In genomic region chr6:119448321-119449059, GRCm38 (mm10) we compare ENCODE assay signal across 8 mouse cellular contexts. TPM values are rescaled to one million over a fixed set of nuclear protein-coding genes. Genes with fewer than 3 reads are reported as not detected.
A peak's percentile ranks its signal among the peaks of the same experiment; 100 is the strongest.
DNase-seq lines count a peak whose midpoint lies in the region; ATAC-seq and TF ChIP-seq lines count a peak whose summit lies in the region.

No protein-coding gene starts in this region.

- no peak for TF ChIP-seq CTCF in cerebellum, adult 2 months (IDR thresholded peaks at IDR 0.05; ENCODE audit: borderline replicate concordance, insufficient read depth, low read depth, low read length)
- TF ChIP-seq CTCF in liver, postnatal 0 days (IDR thresholded peaks at IDR 0.05; ENCODE audit: low read depth), result no peak
- TF ChIP-seq CTCF in small intestine, adult 2 months (IDR thresholded peaks at IDR 0.05; ENCODE audit: extremely low read depth, insufficient read length, insufficient replicate concordance, low read depth, low read length), result no peak

- 27% methylated on average over 18 of the region's 18 CpGs for WGBS in cerebellum, adult 2 months
- 6% methylated on average over 18 of the region's 18 CpGs for WGBS in hindbrain, embryonic 13.5 days
- 14% methylated on average over 18 of the region's 18 CpGs for WGBS in liver, postnatal 0 days (ENCODE audit: insufficient replicate concordance)
- 18% methylated on average over 18 of the region's 18 CpGs for WGBS in small intestine, adult 2 months

- peak overlapping the region; percentile 53; the same call in 1 of the 2 replicates for H3K9ac ChIP-seq in hindbrain, embryonic 13.5 days
- peak overlapping the region; percentile 16; the same call in 1 of the 2 replicates for H3K9ac ChIP-seq in liver, postnatal 0 days (replicated peaks)

- H3K9me3 ChIP-seq in hindbrain, embryonic 13.5 days, result no peaks in the 10 kb centered on the region
- no peaks in the 10 kb centered on the region for H3K9me3 ChIP-seq in liver, postnatal 0 days (ENCODE audit: low read length)

- no peaks in the 10 kb centered on the region; the same call in 1 of the 2 replicates for H3K27me3 ChIP-seq in cerebellum, adult 2 months (ENCODE audit: control insufficient read depth, insufficient read depth, low read length)
- H3K27me3 ChIP-seq in hindbrain, embryonic 13.5 days, result peaks cover 8% of the 10 kb centered on the region; the same call in 1 of the 2 replicates
- peaks cover 19% of the 10 kb centered on the region for H3K27me3 ChIP-seq in liver, postnatal 0 days (ENCODE audit: insufficient read depth, low read length)
- no peaks in the 10 kb centered on the region for H3K27me3 ChIP-seq in small intestine, adult 2 months (ENCODE audit: control insufficient read depth, insufficient read depth, low read length)

- H3K4me2 ChIP-seq in hindbrain, embryonic 13.5 days, result peak overlapping the region; percentile 56
- H3K4me2 ChIP-seq in liver, postnatal 0 days (ENCODE audit: low read depth, low read length), result peak overlapping the region; percentile 75

- TF ChIP-seq POLR2A in cerebellum, adult 2 months (IDR thresholded peaks at IDR 0.05; ENCODE audit: borderline replicate concordance, insufficient read depth, low read length), result no peak
- TF ChIP-seq POLR2A in small intestine, adult 2 months (IDR thresholded peaks at IDR 0.05; ENCODE audit: low read depth, low read length), result no peak

- no peak for TF ChIP-seq EP300 in liver, postnatal 0 days (IDR thresholded peaks at IDR 0.05; ENCODE audit: low read depth)

- H3K4me1 ChIP-seq in cerebellum, adult 2 months (ENCODE audit: control insufficient read depth, insufficient read depth, low read length), result peaks cover 3% of the 10 kb centered on the region; the same call in 1 of the 2 replicates
- H3K4me1 ChIP-seq in brown adipose tissue, adult 24 weeks (ENCODE audit: control insufficient read depth, insufficient read depth, insufficient read length, low read length), result no peaks in the 10 kb centered on the region
- peaks cover 48% of the 10 kb centered on the region for H3K4me1 ChIP-seq in hindbrain, embryonic 13.5 days (replicated peaks)
- 0 out of 2 replicates have a peak, but pooled peaks cover 7% of the 10 kb centered on the region for H3K4me1 ChIP-seq in liver, postnatal 0 days (ENCODE audit: insufficient read depth)
- H3K4me1 ChIP-seq in small intestine, adult 2 months (ENCODE audit: control insufficient read depth, insufficient read depth, insufficient read length, low read length), result peaks cover 3% of the 10 kb centered on the region; the same call in 1 of the 2 replicates

- ATAC-seq in hindbrain, embryonic 13.5 days (ENCODE audit: low FRiP score), result no peak
- ATAC-seq in liver, postnatal 0 days, result peak; percentile 40; the same call in 1 of the 2 replicates
- no peak for ATAC-seq in granulocyte monocyte progenitor cell, adult 5-6 weeks (replicated peaks; ENCODE audit: poor library complexity, severe bottlenecking)

- H3K36me3 ChIP-seq in hindbrain, embryonic 13.5 days, result no peaks in the 10 kb centered on the region
- no peaks in the 10 kb centered on the region for H3K36me3 ChIP-seq in liver, postnatal 0 days (replicated peaks; ENCODE audit: insufficient read depth, low read length)
- no peaks in the 10 kb centered on the region for H3K36me3 ChIP-seq in small intestine, adult 2 months (ENCODE audit: control insufficient read depth, insufficient read depth, low read length)

- no peak overlapping the region for H3K27ac ChIP-seq in cerebellum, adult 2 months (ENCODE audit: insufficient read depth, low read length)
- no peak overlapping the region for H3K27ac ChIP-seq in brown adipose tissue, adult 24 weeks (replicated peaks; ENCODE audit: low read depth, low read length)
- no peak overlapping the region for H3K27ac ChIP-seq in hindbrain, embryonic 13.5 days
- no peak overlapping the region for H3K27ac ChIP-seq in liver, postnatal 0 days (ENCODE audit: low read depth)
- H3K27ac ChIP-seq in small intestine, adult 2 months (ENCODE audit: insufficient read depth, low read depth, low read length), result no peak overlapping the region

- peak overlapping the region; percentile 38 for H3K4me3 ChIP-seq in cerebellum, adult 2 months (replicated peaks; ENCODE audit: insufficient read depth, low read depth, low read length)
- H3K4me3 ChIP-seq in brown adipose tissue, adult 24 weeks (ENCODE audit: insufficient read depth, low read depth, low read length), result peak overlapping the region; percentile 53
- H3K4me3 ChIP-seq in hindbrain, embryonic 13.5 days, result peak overlapping the region; percentile 24
- peak overlapping the region; percentile 36 for H3K4me3 ChIP-seq in liver, postnatal 0 days (ENCODE audit: low read depth, low read length)
- H3K4me3 ChIP-seq in small intestine, adult 2 months (ENCODE audit: low read depth, low read length), result peak overlapping the region; percentile 55

- DNase-seq in cerebellum, adult 2 months, result no peak
- DNase-seq in cerebellum, postnatal 4 days (ENCODE audit: low spot score in 2 of 2), result no peak
- no peak for DNase-seq in liver, postnatal 0 days
- DNase-seq in right cerebral cortex, postnatal 4 days, result no peak

RNA-seq across cellular contexts. Expression of gene Fbxl14, which starts 31.0 kb away (rescaled TPM):
- polyA plus RNA-seq in cerebellum, adult 2 months (2012; rRNA removed), result 34.1 TPM in 2 replicates
- polyA plus RNA-seq in brown adipose tissue, adult 24 weeks (2012; ENCODE audit: insufficient read depth, insufficient read length, missing spikeins), result 12.4 and 12.7 TPM in 2 replicates
- polyA plus RNA-seq in hindbrain, embryonic 13.5 days (2015; fragmentation: Nextera tagmentation; extraction: Ambion mirVana), result 3.2 and 3.3 TPM in 2 replicates
- polyA plus RNA-seq in liver, postnatal 0 days (2015; fragmentation: Nextera tagmentation; extraction: Ambion mirVana), result 2.4 and 2.5 TPM in 2 replicates
- polyA plus RNA-seq in small intestine, adult 2 months (2012; rRNA removed), result 42.7 and 79.6 TPM in 2 replicates
- 29.0 and 34.6 TPM in 2 replicates for total RNA-seq in granulocyte monocyte progenitor cell, adult 5-6 weeks (2014; fragmentation: Nextera tagmentation)
- total RNA-seq in granulocyte monocyte progenitor cell, adult 5-6 weeks (2017), result 43.6 and 43.7 TPM in 2 replicates

RNA-seq across cellular contexts. Expression of gene Adipor2, which starts 31.0 kb away (rescaled TPM):
- 52.4 and 54.0 TPM in 2 replicates for polyA plus RNA-seq in cerebellum, adult 2 months (2012; rRNA removed)
- 370 and 390 TPM in 2 replicates for polyA plus RNA-seq in brown adipose tissue, adult 24 weeks (2012; ENCODE audit: insufficient read depth, insufficient read length, missing spikeins)
- polyA plus RNA-seq in hindbrain, embryonic 13.5 days (2015; fragmentation: Nextera tagmentation; extraction: Ambion mirVana), result 38.0 and 44.1 TPM in 2 replicates
- 53.9 and 58.6 TPM in 2 replicates for polyA plus RNA-seq in liver, postnatal 0 days (2015; fragmentation: Nextera tagmentation; extraction: Ambion mirVana)
- polyA plus RNA-seq in small intestine, adult 2 months (2012; rRNA removed), result 43.4 and 112 TPM in 2 replicates
- 58.4 and 62.3 TPM in 2 replicates for total RNA-seq in granulocyte monocyte progenitor cell, adult 5-6 weeks (2014; fragmentation: Nextera tagmentation)
- 75.4 and 85.1 TPM in 2 replicates for total RNA-seq in granulocyte monocyte progenitor cell, adult 5-6 weeks (2017)
